Mouse (Mus musculus): ENCODE results near the gene Ubl7. TPM values are rescaled to one million over a fixed set of nuclear protein-coding genes. Genes with fewer than 3 reads are reported as not detected.

Gene Ubl7
- polyA plus RNA-seq, 1 experiment from 2014 or later = 124 TPM

GRCm38 (mm10) chr9:57963249-57963997, 52.6 kb downstream of the Ubl7 start:
- Histone ChIP-seq H3K36me3 (ENCODE audit: insufficient read depth, low read length) (no peaks in the 10 kb centered on the region), H3K27me3 (ENCODE audit: insufficient read depth, low read length) (no peaks in the 10 kb centered on the region), H3K4me1 (replicated peaks; ENCODE audit: insufficient read depth, low read length) (peaks cover 3% of the 10 kb centered on the region; the same call in 1 of the 2 replicates), H3K9ac (ENCODE audit: low read depth, low read length) (no peak overlapping the region), H3K9me3 (replicated peaks; ENCODE audit: low read length) (no peaks in the 10 kb centered on the region), H3K4me2 (ENCODE audit: low read length) (no peak overlapping the region), H3K27ac (no peak overlapping the region), H3K4me3 (replicated peaks; ENCODE audit: low read depth, low read length) (no peak overlapping the region)
- TF ChIP-seq CTCF (IDR thresholded peaks at IDR 0.05; ENCODE audit: low read depth) = no peak
- ATAC-seq (replicated peaks; ENCODE audit: low FRiP score, low read depth) (no peak), DNase-seq (ENCODE audit: low spot score) (no peak)
- 90% methylated on average over 4 of the region's 4 CpGs for WGBS

GRCm38 (mm10) chr9:57963998-57964395, 53.2 kb downstream of the Ubl7 start:
- Histone ChIP-seq H3K4me3 (replicated peaks; ENCODE audit: low read depth, low read length) (no peak overlapping the region), H3K9ac (ENCODE audit: low read depth, low read length) (no peak overlapping the region), H3K36me3 (ENCODE audit: insufficient read depth, low read length) (no peaks in the 10 kb centered on the region), H3K27ac (no peak overlapping the region), H3K4me1 (replicated peaks; ENCODE audit: insufficient read depth, low read length) (peaks cover 3% of the 10 kb centered on the region; the same call in 1 of the 2 replicates), H3K9me3 (replicated peaks; ENCODE audit: low read length) (no peaks in the 10 kb centered on the region), H3K27me3 (ENCODE audit: insufficient read depth, low read length) (no peaks in the 10 kb centered on the region), H3K4me2 (ENCODE audit: low read length) (no peak overlapping the region)
- ATAC-seq (replicated peaks; ENCODE audit: low FRiP score, low read depth) = no peak
- no peak for DNase-seq (ENCODE audit: low spot score)
- 77% methylated on average over 5 of the region's 5 CpGs for WGBS
- TF ChIP-seq CTCF (IDR thresholded peaks at IDR 0.05; ENCODE audit: low read depth) = no peak

GRCm38 (mm10) chr9:57964528-57965250, 53.9 kb downstream of the Ubl7 start:
- no peaks in the 10 kb centered on the region for H3K9me3 ChIP-seq (replicated peaks; ENCODE audit: low read length)
- DNase-seq (ENCODE audit: low spot score) (no peak), ATAC-seq (replicated peaks; ENCODE audit: low FRiP score, low read depth) (no peak)
- H3K4me1 ChIP-seq (replicated peaks; ENCODE audit: insufficient read depth, low read length) = peaks cover 3% of the 10 kb centered on the region; the same call in 1 of the 2 replicates
- no peaks in the 10 kb centered on the region for H3K36me3 ChIP-seq (ENCODE audit: insufficient read depth, low read length)
- no peak overlapping the region for H3K9ac ChIP-seq (ENCODE audit: low read depth, low read length)
- TF ChIP-seq CTCF (IDR thresholded peaks at IDR 0.05; ENCODE audit: low read depth) = no peak
- no peak overlapping the region for H3K4me3 ChIP-seq (replicated peaks; ENCODE audit: low read depth, low read length)
- H3K27ac ChIP-seq = no peak overlapping the region
- 75% methylated on average over 6 of the region's 6 CpGs for WGBS
- H3K27me3 ChIP-seq (ENCODE audit: insufficient read depth, low read length) = no peaks in the 10 kb centered on the region
- H3K4me2 ChIP-seq (ENCODE audit: low read length) = no peak overlapping the region

GRCm38 (mm10) chr9:57965281-57966185, 54.8 kb downstream of the Ubl7 start:
- peaks cover 3% of the 10 kb centered on the region; the same call in 1 of the 2 replicates for H3K4me1 ChIP-seq (replicated peaks; ENCODE audit: insufficient read depth, low read length)
- H3K9ac ChIP-seq (ENCODE audit: low read depth, low read length) = no peak overlapping the region
- H3K36me3 ChIP-seq (ENCODE audit: insufficient read depth, low read length) = no peaks in the 10 kb centered on the region
- H3K4me3 ChIP-seq (replicated peaks; ENCODE audit: low read depth, low read length) = no peak overlapping the region
- DNase-seq (ENCODE audit: low spot score) = no peak
- H3K9me3 ChIP-seq (replicated peaks; ENCODE audit: low read length) = no peaks in the 10 kb centered on the region
- 61% methylated on average over 12 of the region's 12 CpGs for WGBS
- no peak for ATAC-seq (replicated peaks; ENCODE audit: low FRiP score, low read depth)
- H3K27ac ChIP-seq = no peak overlapping the region
- no peak for TF ChIP-seq CTCF (IDR thresholded peaks at IDR 0.05; ENCODE audit: low read depth)
- H3K4me2 ChIP-seq (ENCODE audit: low read length) = no peak overlapping the region
- H3K27me3 ChIP-seq (ENCODE audit: insufficient read depth, low read length) = no peaks in the 10 kb centered on the region

GRCm38 (mm10) chr9:57967237-57967960, 56.6 kb downstream of the Ubl7 start:
- H3K36me3 ChIP-seq (ENCODE audit: insufficient read depth, low read length) = no peaks in the 10 kb centered on the region
- H3K9ac ChIP-seq (ENCODE audit: low read depth, low read length) = no peak overlapping the region
- no peak for ATAC-seq (replicated peaks; ENCODE audit: low FRiP score, low read depth)
- no peak overlapping the region for H3K4me2 ChIP-seq (ENCODE audit: low read length)
- no peak overlapping the region for H3K4me3 ChIP-seq (replicated peaks; ENCODE audit: low read depth, low read length)
- H3K27me3 ChIP-seq (ENCODE audit: insufficient read depth, low read length) = no peaks in the 10 kb centered on the region
- no peak for DNase-seq (ENCODE audit: low spot score)
- no peaks in the 10 kb centered on the region for H3K9me3 ChIP-seq (replicated peaks; ENCODE audit: low read length)
- H3K4me1 ChIP-seq (replicated peaks; ENCODE audit: insufficient read depth, low read length) = peaks cover 6% of the 10 kb centered on the region; the same call in 1 of the 2 replicates
- TF ChIP-seq CTCF (IDR thresholded peaks at IDR 0.05; ENCODE audit: low read depth) = no peak
- no peak overlapping the region for H3K27ac ChIP-seq
- WGBS = 59% methylated on average over 14 of the region's 14 CpGs

All from kidney, postnatal 0 days (tissue).